Mouse (Mus musculus) hematopoietic stem cell, adult 5-6 weeks (primary cell): Measurements from ENCODE around the gene 4430402I18Rik. TPM values are rescaled to one million over a fixed set of nuclear protein-coding genes. Genes with fewer than 3 reads are reported as not detected.

Experiments
- ATAC-seq, 2 experiments: fragments of 125-278 bp in 1 of 2; replicated peaks in 1 of 2; 2 replicates each; pipeline ENCODE4 v1.8.0; 2016 to 2017; ENCODE audit warnings: inconsistent platforms in 2 of 2, mild to moderate bottlenecking in 2 of 2, moderate number of reproducible peaks in 2 of 2, low read depth in 1 of 2, moderate TSS enrichment in 1 of 2; ENCODE audit not compliant: low FRiP score in 2 of 2, poor library complexity in 2 of 2, severe bottlenecking in 2 of 2, insufficient read depth in 1 of 2, low TSS enrichment in 1 of 2
- total RNA-seq: library from RNA; stranded (forward); fragments of 172-1452, 232-1000 nt; gene quantifications from 2 replicates; pipeline ENCODE4 v1.2.3, GENCODE M21; 2017

Gene 4430402I18Rik
- total RNA-seq, 1 experiment from 2014 or later = not detected

GRCm38 (mm10) chr19:28869251-28869855 is 98.2 kb downstream of the 4430402I18Rik start:
- ATAC-seq = no peak

DNA sequence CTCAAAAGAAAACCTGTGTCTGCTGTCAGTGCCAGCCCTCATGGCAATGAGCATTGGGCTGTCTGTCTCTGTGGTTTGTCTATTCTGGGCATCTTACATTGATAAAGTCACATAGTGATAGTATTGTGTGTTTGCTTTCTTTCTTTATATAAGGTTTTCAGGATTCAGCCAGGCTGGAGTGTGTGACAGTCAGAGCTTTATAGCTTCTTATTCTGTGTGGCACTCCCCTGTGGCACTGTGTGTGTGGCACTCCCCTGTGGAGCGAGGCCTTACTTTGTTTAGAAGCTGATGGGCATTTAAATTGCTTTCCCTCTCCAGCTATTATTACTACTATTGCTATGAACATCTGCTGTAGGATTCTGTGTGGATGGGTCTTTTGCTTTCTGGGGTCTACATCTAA is 102.1 kb downstream of the 4430402I18Rik start:
- ATAC-seq = no peak

DNA sequence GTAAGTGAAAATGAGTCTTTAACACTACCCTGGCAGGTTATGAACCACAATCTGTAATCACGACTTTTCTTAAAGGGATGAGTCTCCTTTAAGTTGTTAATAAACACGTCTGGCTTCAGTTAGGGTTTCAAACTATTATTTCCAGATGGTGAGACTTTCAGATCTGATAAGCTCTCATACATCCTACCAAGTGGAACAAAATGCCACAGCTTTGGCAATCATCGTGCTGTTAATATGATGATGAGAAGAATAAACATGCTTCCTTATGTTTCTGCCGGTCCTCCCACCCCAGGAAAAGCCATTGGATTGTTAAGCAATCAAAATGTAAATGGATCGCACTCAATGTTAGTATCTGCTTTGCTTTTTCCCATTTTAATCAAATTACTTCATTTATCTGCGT is 102.6 kb downstream of the 4430402I18Rik start:
- ATAC-seq = no peak

DNA sequence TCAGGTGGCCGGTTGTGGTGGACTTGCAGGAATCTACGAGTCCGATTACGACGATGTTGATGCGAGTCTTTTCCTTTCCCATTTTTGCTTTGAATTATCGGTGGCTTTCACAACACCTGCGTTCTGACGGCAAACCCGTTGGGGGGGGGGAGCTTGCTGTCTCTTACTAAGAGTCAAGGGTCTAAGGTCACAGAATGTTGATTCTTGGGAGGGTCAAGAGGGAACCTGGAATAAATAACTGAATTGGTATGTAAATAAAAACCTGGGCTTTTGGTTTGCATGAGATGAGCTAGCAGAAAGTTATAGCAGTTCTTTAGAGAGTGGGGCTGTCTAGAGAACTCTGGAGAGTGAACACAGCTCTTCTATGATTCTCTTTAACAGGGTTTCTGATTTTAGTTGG is 104.0 kb downstream of the 4430402I18Rik start:
- no peak for ATAC-seq

DNA sequence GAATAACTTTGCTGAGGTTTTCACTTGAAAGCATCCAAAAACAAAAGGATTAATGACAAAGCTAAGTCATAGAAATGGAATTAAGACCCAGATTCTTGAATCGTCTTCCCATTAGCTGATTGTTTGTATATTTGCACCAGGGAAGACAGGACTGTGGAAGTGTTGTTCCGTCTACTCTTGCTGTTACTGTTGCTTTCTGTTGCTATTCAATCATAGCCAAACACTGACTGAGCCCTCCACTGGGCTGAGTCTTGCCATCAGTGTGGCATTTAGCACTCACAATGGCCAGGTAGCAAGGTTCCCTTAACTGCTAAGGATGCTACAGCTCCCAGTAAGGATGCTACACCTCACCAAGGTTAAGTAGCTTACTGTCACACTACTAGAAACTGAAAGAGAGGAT is 107.4 kb downstream of the 4430402I18Rik start:
- ATAC-seq = no peak

DNA sequence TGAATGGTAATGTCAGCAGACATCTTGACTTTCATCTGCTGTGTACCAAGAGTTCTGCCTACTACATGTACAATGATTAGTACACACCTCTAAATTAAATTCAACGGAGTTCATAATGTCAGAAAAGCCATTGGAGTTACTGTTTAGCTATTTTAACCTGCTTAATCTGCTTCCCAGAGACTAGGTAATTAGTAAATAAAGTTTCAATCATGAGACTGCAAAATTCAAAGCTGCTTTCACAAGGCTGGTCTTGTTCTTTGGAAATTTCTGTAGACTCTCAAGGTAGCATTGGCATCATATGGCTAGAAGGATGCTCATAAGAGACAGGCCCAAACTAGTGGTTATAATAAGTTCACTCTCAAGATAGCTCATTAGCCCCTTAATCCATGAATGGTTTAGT is 112.8 kb downstream of the 4430402I18Rik start:
- ATAC-seq = no peak

GRCm38 (mm10) chr19:28852001-28852400 is 115.6 kb downstream of the 4430402I18Rik start:
- no peak for ATAC-seq

- ATAC-seq = no peak
These were observed 117.1 kb downstream of the 4430402I18Rik start for GRCm38 (mm10) chr19:28850510-28850909.

- no peak for ATAC-seq
These were observed 122.5 kb downstream of the 4430402I18Rik start for GRCm38 (mm10) chr19:28844946-28845710.

Other genes starting within 250 kb of the 4430402I18Rik start
- 0.65 TPM in 1 of 2 replicates, not detected in the other for gene Slc1a1, start 132.8 kb downstream of the 4430402I18Rik start, total RNA-seq
- 8.2 and 9.8 TPM in 2 replicates for gene Plpp6, start 3.8 kb downstream of the 4430402I18Rik start, total RNA-seq
- 41.5 and 51.0 TPM in 2 replicates for gene Cdc37l1, start 22.6 kb upstream of the 4430402I18Rik start, total RNA-seq
- 32.7 and 45.0 TPM in 2 replicates for gene Ak3, start 80.2 kb upstream of the 4430402I18Rik start, total RNA-seq
- gene Rcl1, start 133.6 kb upstream of the 4430402I18Rik start, total RNA-seq = 73.6 and 73.8 TPM in 2 replicates